Mouse (Mus musculus): ENCODE data around the gene Macf1. TPM values are rescaled to one million over a fixed set of nuclear protein-coding genes. Genes with fewer than 3 reads are reported as not detected.
"Not testable (repeated sequence)": the region's sequence is repeated elsewhere in the genome, so short reads cannot be mapped to it uniquely, and the experiment has no call there.

Macf1 gene
- polyA plus RNA-seq, 1 experiment = 137 TPM

- H3K4me1 ChIP-seq (ENCODE audit: control insufficient read depth, insufficient read depth, low read length) = peaks cover 4% of the 10 kb centered on the region; the same call in 1 of the 2 replicates
- no peak overlapping the region for H3K27ac ChIP-seq (ENCODE audit: insufficient read depth, low read length)
- TF ChIP-seq CTCF (IDR thresholded peaks at IDR 0.05; ENCODE audit: extremely low read depth, insufficient read depth, low read length) = no peak
- TF ChIP-seq POLR2A (IDR thresholded peaks at IDR 0.05; ENCODE audit: extremely low read depth, insufficient read depth, low read length) = no peak
- no peak overlapping the region for H3K4me3 ChIP-seq (ENCODE audit: insufficient read depth, low read length)
Observed at GRCm38 (mm10) chr4:123552689-123553088, 131.5 kb downstream of the Macf1 start.

GRCm38 (mm10) chr4:123548317-123548716 lies 135.8 kb downstream of the Macf1 start:
- no peak for TF ChIP-seq CTCF (IDR thresholded peaks at IDR 0.05; ENCODE audit: extremely low read depth, insufficient read depth, low read length)
- no peak for TF ChIP-seq POLR2A (IDR thresholded peaks at IDR 0.05; ENCODE audit: extremely low read depth, insufficient read depth, low read length)
- Histone ChIP-seq H3K4me3 (ENCODE audit: insufficient read depth, low read length) (no peak overlapping the region), H3K4me1 (ENCODE audit: control insufficient read depth, insufficient read depth, low read length) (peaks cover 4% of the 10 kb centered on the region; the same call in 1 of the 2 replicates), H3K27ac (ENCODE audit: insufficient read depth, low read length) (no peak overlapping the region)

GRCm38 (mm10) chr4:123543691-123544090 lies 140.5 kb downstream of the Macf1 start:
- H3K4me1 ChIP-seq (ENCODE audit: control insufficient read depth, insufficient read depth, low read length) = peaks cover 1% of the 10 kb centered on the region; the same call in 1 of the 2 replicates

GRCm38 (mm10) chr4:123535271-123535670 lies 148.9 kb downstream of the Macf1 start:
- no peak overlapping the region for H3K27ac ChIP-seq (ENCODE audit: insufficient read depth, low read length)
- peaks cover 2% of the 10 kb centered on the region; the same call in 1 of the 2 replicates for H3K4me1 ChIP-seq (ENCODE audit: control insufficient read depth, insufficient read depth, low read length)
- TF ChIP-seq CTCF (IDR thresholded peaks at IDR 0.05; ENCODE audit: extremely low read depth, insufficient read depth, low read length) = peak; percentile 81
- TF ChIP-seq POLR2A (IDR thresholded peaks at IDR 0.05; ENCODE audit: extremely low read depth, insufficient read depth, low read length) = no peak
- no peak overlapping the region for H3K4me3 ChIP-seq (ENCODE audit: insufficient read depth, low read length)

More at GRCm38 (mm10) chr4:123543691-123544090, 140.5 kb downstream of the Macf1 start:
- TF ChIP-seq POLR2A (IDR thresholded peaks at IDR 0.05; ENCODE audit: extremely low read depth, insufficient read depth, low read length) (no peak), CTCF (IDR thresholded peaks at IDR 0.05; ENCODE audit: extremely low read depth, insufficient read depth, low read length) (no peak)
- Histone ChIP-seq H3K4me3 (ENCODE audit: insufficient read depth, low read length) (no peak overlapping the region), H3K27ac (ENCODE audit: insufficient read depth, low read length) (no peak overlapping the region)

GRCm38 (mm10) chr4:123532001-123532400 lies 152.2 kb downstream of the Macf1 start:
- Histone ChIP-seq H3K27ac (ENCODE audit: insufficient read depth, low read length) (no peak overlapping the region), H3K4me1 (ENCODE audit: control insufficient read depth, insufficient read depth, low read length) (peaks cover 2% of the 10 kb centered on the region; the same call in 1 of the 2 replicates), H3K4me3 (ENCODE audit: insufficient read depth, low read length) (no peak overlapping the region)
- TF ChIP-seq POLR2A (IDR thresholded peaks at IDR 0.05; ENCODE audit: extremely low read depth, insufficient read depth, low read length) = no peak
- TF ChIP-seq CTCF (IDR thresholded peaks at IDR 0.05; ENCODE audit: extremely low read depth, insufficient read depth, low read length) = no peak

- no peak overlapping the region for H3K27ac ChIP-seq (ENCODE audit: insufficient read depth, low read length)
- peaks cover 5% of the 10 kb centered on the region for H3K4me1 ChIP-seq (ENCODE audit: control insufficient read depth, insufficient read depth, low read length)
- no peak overlapping the region for H3K4me3 ChIP-seq (ENCODE audit: insufficient read depth, low read length)
- no peak for TF ChIP-seq POLR2A (IDR thresholded peaks at IDR 0.05; ENCODE audit: extremely low read depth, insufficient read depth, low read length)
- TF ChIP-seq CTCF (IDR thresholded peaks at IDR 0.05; ENCODE audit: extremely low read depth, insufficient read depth, low read length) = no peak
Observed at GRCm38 (mm10) chr4:123530976-123531375, 153.2 kb downstream of the Macf1 start.

- H3K4me1 ChIP-seq (ENCODE audit: control insufficient read depth, insufficient read depth, low read length) = peaks cover 13% of the 10 kb centered on the region
- no peak overlapping the region for H3K4me3 ChIP-seq (ENCODE audit: insufficient read depth, low read length)
- H3K27ac ChIP-seq (ENCODE audit: insufficient read depth, low read length) = no peak overlapping the region
- TF ChIP-seq POLR2A (IDR thresholded peaks at IDR 0.05; ENCODE audit: extremely low read depth, insufficient read depth, low read length) (no peak), CTCF (IDR thresholded peaks at IDR 0.05; ENCODE audit: extremely low read depth, insufficient read depth, low read length) (peak; percentile 69)
Observed at GRCm38 (mm10) chr4:123529230-123529629, 154.9 kb downstream of the Macf1 start.

- Histone ChIP-seq H3K4me1 (ENCODE audit: control insufficient read depth, insufficient read depth, low read length) (peaks cover 19% of the 10 kb centered on the region), H3K27ac (ENCODE audit: insufficient read depth, low read length) (peak overlapping the region; percentile 91)
- TF ChIP-seq POLR2A (IDR thresholded peaks at IDR 0.05; ENCODE audit: extremely low read depth, insufficient read depth, low read length) = peak; percentile 71; the same call in 1 of the 2 replicates
- TF ChIP-seq CTCF (IDR thresholded peaks at IDR 0.05; ENCODE audit: extremely low read depth, insufficient read depth, low read length) = no peak
Observed at GRCm38 (mm10) chr4:123527607-123528010, 156.6 kb downstream of the Macf1 start.

GRCm38 (mm10) chr4:123526779-123527280 lies 157.3 kb downstream of the Macf1 start:
- H3K27ac ChIP-seq (ENCODE audit: insufficient read depth, low read length) = peak overlapping the region; percentile 91; the same call in 1 of the 2 replicates
- peak overlapping the region; percentile 15 for H3K4me3 ChIP-seq (ENCODE audit: insufficient read depth, low read length)
- TF ChIP-seq CTCF (IDR thresholded peaks at IDR 0.05; ENCODE audit: extremely low read depth, insufficient read depth, low read length) (no peak), POLR2A (IDR thresholded peaks at IDR 0.05; ENCODE audit: extremely low read depth, insufficient read depth, low read length) (no peak)
- peaks cover 17% of the 10 kb centered on the region for H3K4me1 ChIP-seq (ENCODE audit: control insufficient read depth, insufficient read depth, low read length)

More at GRCm38 (mm10) chr4:123527607-123528010, 156.6 kb downstream of the Macf1 start:
- H3K4me3 ChIP-seq (ENCODE audit: insufficient read depth, low read length) = peak overlapping the region; percentile 15

GRCm38 (mm10) chr4:123524746-123525145 lies 159.4 kb downstream of the Macf1 start:
- no peak for TF ChIP-seq CTCF (IDR thresholded peaks at IDR 0.05; ENCODE audit: extremely low read depth, insufficient read depth, low read length)
- TF ChIP-seq POLR2A (IDR thresholded peaks at IDR 0.05; ENCODE audit: extremely low read depth, insufficient read depth, low read length) = no peak
- H3K4me1 ChIP-seq (ENCODE audit: control insufficient read depth, insufficient read depth, low read length) = peaks cover 17% of the 10 kb centered on the region
- no peak overlapping the region for H3K4me3 ChIP-seq (ENCODE audit: insufficient read depth, low read length)
- H3K27ac ChIP-seq (ENCODE audit: insufficient read depth, low read length) = no peak overlapping the region

GRCm38 (mm10) chr4:123520123-123520522 lies 164.0 kb downstream of the Macf1 start:
- H3K4me1 ChIP-seq (ENCODE audit: control insufficient read depth, insufficient read depth, low read length); H3K4me3 ChIP-seq (ENCODE audit: insufficient read depth, low read length); H3K27ac ChIP-seq (ENCODE audit: insufficient read depth, low read length): not testable (repeated sequence)
